Mouse (Mus musculus): ENCODE results near the gene Gas7. TPM values are rescaled to one million over a fixed set of nuclear protein-coding genes. Genes with fewer than 3 reads are reported as not detected.

Gene Gas7
- polyA plus RNA-seq, 1 experiment from 2014 or later, result 9.8 TPM

GRCm38 (mm10) chr11:67642421-67642820, 187.2 kb downstream of the Gas7 start:
- ATAC-seq (ENCODE audit: low FRiP score, low read depth), result no peak
- Histone ChIP-seq H3K4me3 (no peak overlapping the region), H3K9me3 (no peaks in the 10 kb centered on the region), H3K36me3 (no peaks in the 10 kb centered on the region), H3K27ac (no peak overlapping the region), H3K9ac (no peak overlapping the region), H3K4me1 (no peaks in the 10 kb centered on the region), H3K27me3 (no peaks in the 10 kb centered on the region), H3K4me2 (replicated peaks) (no peak overlapping the region)
- 92% methylated on average over 8 of the region's 8 CpGs for WGBS

- H3K4me2 ChIP-seq (replicated peaks), result no peak overlapping the region
- no peaks in the 10 kb centered on the region for H3K4me1 ChIP-seq
- no peaks in the 10 kb centered on the region for H3K36me3 ChIP-seq
- H3K4me3 ChIP-seq, result no peak overlapping the region
- ATAC-seq (ENCODE audit: low FRiP score, low read depth), result no peak
- WGBS, result 82% methylated on average over 5 of the region's 5 CpGs
- H3K9me3 ChIP-seq, result no peaks in the 10 kb centered on the region
- H3K27me3 ChIP-seq, result no peaks in the 10 kb centered on the region
- no peak overlapping the region for H3K9ac ChIP-seq
- H3K27ac ChIP-seq, result no peak overlapping the region
Measured at GRCm38 (mm10) chr11:67642835-67643234, 187.6 kb downstream of the Gas7 start.

- Histone ChIP-seq H3K4me2 (replicated peaks) (no peak overlapping the region), H3K36me3 (no peaks in the 10 kb centered on the region), H3K27ac (no peak overlapping the region), H3K9me3 (no peaks in the 10 kb centered on the region), H3K9ac (no peak overlapping the region), H3K27me3 (no peaks in the 10 kb centered on the region), H3K4me1 (no peaks in the 10 kb centered on the region), H3K4me3 (no peak overlapping the region)
- 80% methylated on average over 3 of the region's 3 CpGs for WGBS
- no peak for ATAC-seq (ENCODE audit: low FRiP score, low read depth)
Measured at GRCm38 (mm10) chr11:67643465-67643864, 188.2 kb downstream of the Gas7 start.

GRCm38 (mm10) chr11:67644632-67645149, 189.5 kb downstream of the Gas7 start:
- H3K4me2 ChIP-seq (replicated peaks), result no peak overlapping the region
- no peak overlapping the region for H3K4me3 ChIP-seq
- no peak overlapping the region for H3K9ac ChIP-seq
- no peaks in the 10 kb centered on the region for H3K9me3 ChIP-seq
- no peaks in the 10 kb centered on the region for H3K4me1 ChIP-seq
- H3K27me3 ChIP-seq, result 0 out of 2 replicates have a peak, but pooled peaks cover 2% of the 10 kb centered on the region
- 79% methylated on average over 6 of the region's 6 CpGs for WGBS
- H3K27ac ChIP-seq, result no peak overlapping the region
- ATAC-seq (ENCODE audit: low FRiP score, low read depth), result no peak
- no peaks in the 10 kb centered on the region for H3K36me3 ChIP-seq

GRCm38 (mm10) chr11:67647745-67648144, 192.5 kb downstream of the Gas7 start:
- WGBS, result 33% methylated on average over 5 of the region's 5 CpGs
- Histone ChIP-seq H3K27me3 (0 out of 2 replicates have a peak, but pooled peaks cover 4% of the 10 kb centered on the region), H3K9ac (no peak overlapping the region), H3K4me1 (peaks cover 11% of the 10 kb centered on the region), H3K4me2 (replicated peaks) (no peak overlapping the region), H3K9me3 (no peaks in the 10 kb centered on the region), H3K27ac (no peak overlapping the region), H3K4me3 (no peak overlapping the region), H3K36me3 (no peaks in the 10 kb centered on the region)
- no peak for ATAC-seq (ENCODE audit: low FRiP score, low read depth)

GRCm38 (mm10) chr11:67648651-67649407, 193.6 kb downstream of the Gas7 start:
- peaks cover 17% of the 10 kb centered on the region for H3K4me1 ChIP-seq
- H3K4me2 ChIP-seq (replicated peaks), result no peak overlapping the region
- no peak overlapping the region for H3K27ac ChIP-seq
- H3K4me3 ChIP-seq, result no peak overlapping the region
- no peak overlapping the region for H3K9ac ChIP-seq
- no peaks in the 10 kb centered on the region for H3K36me3 ChIP-seq
- WGBS, result 77% methylated on average over 11 of the region's 11 CpGs
- no peak for ATAC-seq (ENCODE audit: low FRiP score, low read depth)
- H3K27me3 ChIP-seq, result 0 out of 2 replicates have a peak, but pooled peaks cover 4% of the 10 kb centered on the region
- no peaks in the 10 kb centered on the region for H3K9me3 ChIP-seq

GRCm38 (mm10) chr11:67649971-67650707, 194.9 kb downstream of the Gas7 start:
- Histone ChIP-seq H3K4me3 (no peak overlapping the region), H3K4me1 (peaks cover 17% of the 10 kb centered on the region), H3K9ac (no peak overlapping the region), H3K36me3 (no peaks in the 10 kb centered on the region), H3K4me2 (replicated peaks) (no peak overlapping the region), H3K27ac (no peak overlapping the region), H3K27me3 (0 out of 2 replicates have a peak, but pooled peaks cover 4% of the 10 kb centered on the region), H3K9me3 (no peaks in the 10 kb centered on the region)
- 60% methylated on average over 10 of the region's 10 CpGs for WGBS
- ATAC-seq (ENCODE audit: low FRiP score, low read depth), result no peak

GRCm38 (mm10) chr11:67651731-67652130, 196.5 kb downstream of the Gas7 start:
- Histone ChIP-seq H3K4me2 (replicated peaks) (no peak overlapping the region), H3K9ac (no peak overlapping the region), H3K4me3 (no peak overlapping the region), H3K36me3 (no peaks in the 10 kb centered on the region), H3K27me3 (0 out of 2 replicates have a peak, but pooled peaks cover 4% of the 10 kb centered on the region), H3K27ac (no peak overlapping the region), H3K9me3 (no peaks in the 10 kb centered on the region), H3K4me1 (peaks cover 17% of the 10 kb centered on the region)
- no peak for ATAC-seq (ENCODE audit: low FRiP score, low read depth)
- WGBS, result 65% methylated on average over 6 of the region's 6 CpGs

- peak overlapping the region; percentile 30 for H3K4me2 ChIP-seq (replicated peaks)
Measured at GRCm38 (mm10) chr11:67652194-67652892, 197.1 kb downstream of the Gas7 start.

GRCm38 (mm10) chr11:67652893-67653255, 197.6 kb downstream of the Gas7 start:
- peak overlapping the region; percentile 30 for H3K4me2 ChIP-seq (replicated peaks)

More at GRCm38 (mm10) chr11:67652194-67652892, 197.1 kb downstream of the Gas7 start:
- H3K9ac ChIP-seq, result no peak overlapping the region
- peaks cover 17% of the 10 kb centered on the region for H3K4me1 ChIP-seq
- no peak overlapping the region for H3K27ac ChIP-seq
- no peaks in the 10 kb centered on the region for H3K36me3 ChIP-seq
- ATAC-seq (ENCODE audit: low FRiP score, low read depth), result no peak
- H3K9me3 ChIP-seq, result no peaks in the 10 kb centered on the region
- 16% methylated on average over 14 of the region's 14 CpGs for WGBS
- H3K4me3 ChIP-seq, result no peak overlapping the region
- H3K27me3 ChIP-seq, result 0 out of 2 replicates have a peak, but pooled peaks cover 4% of the 10 kb centered on the region

GRCm38 (mm10) chr11:67653521-67654090, 198.4 kb downstream of the Gas7 start:
- peaks cover 17% of the 10 kb centered on the region for H3K4me1 ChIP-seq
- no peak for ATAC-seq (ENCODE audit: low FRiP score, low read depth)
- 90% methylated on average over 9 of the region's 9 CpGs for WGBS

More at GRCm38 (mm10) chr11:67652893-67653255, 197.6 kb downstream of the Gas7 start:
- peaks cover 17% of the 10 kb centered on the region for H3K4me1 ChIP-seq
- H3K27me3 ChIP-seq, result 0 out of 2 replicates have a peak, but pooled peaks cover 4% of the 10 kb centered on the region
- no peak overlapping the region for H3K27ac ChIP-seq
- no peaks in the 10 kb centered on the region for H3K36me3 ChIP-seq
- H3K4me3 ChIP-seq, result no peak overlapping the region
- no peak overlapping the region for H3K9ac ChIP-seq
- ATAC-seq (ENCODE audit: low FRiP score, low read depth), result no peak
- WGBS, result 35% methylated on average over 6 of the region's 6 CpGs
- no peaks in the 10 kb centered on the region for H3K9me3 ChIP-seq

More at GRCm38 (mm10) chr11:67653521-67654090, 198.4 kb downstream of the Gas7 start:
- Histone ChIP-seq H3K27me3 (0 out of 2 replicates have a peak, but pooled peaks cover 4% of the 10 kb centered on the region), H3K27ac (peak overlapping the region; percentile 48; the same call in 1 of the 2 replicates), H3K4me3 (no peak overlapping the region), H3K4me2 (replicated peaks) (no peak overlapping the region), H3K36me3 (no peaks in the 10 kb centered on the region), H3K9ac (no peak overlapping the region), H3K9me3 (no peaks in the 10 kb centered on the region)
